Mouse (Mus musculus) gastrocnemius, postnatal 10 days (tissue): ENCODE measurements around the gene Slc7a10. TPM values are rescaled to one million over a fixed set of nuclear protein-coding genes. Genes with fewer than 3 reads are reported as not detected.
A peak's percentile ranks its signal among the peaks of the same experiment; 100 is the strongest.

Source experiments
- DNase-seq: peaks from one replicate; pipeline ENCODE4 v3.0.0; 2021; ENCODE audit warnings: mixed read lengths
- total RNA-seq, 2 experiments: library from RNA; stranded (reverse); gene quantifications; 2 replicates each; pipeline ENCODE4 v1.2.3; 2021

The Slc7a10 gene
- total RNA-seq, 2 experiments from 2014 or later = 2.8 to 4.1 TPM

GRCm38 (mm10) chr7:35172519-35172918, 13.7 kb upstream of the Slc7a10 start:
- DNase-seq = no peak

GRCm38 (mm10) chr7:35175533-35175932, 10.7 kb upstream of the Slc7a10 start:
- DNase-seq = no peak

- DNase-seq = no peak
Measured at GRCm38 (mm10) chr7:35176412-35177381, 9.5 kb upstream of the Slc7a10 start.

- peak; percentile 45 for DNase-seq
Measured at GRCm38 (mm10) chr7:35184833-35185724, 1.1 kb upstream of the Slc7a10 start.

GRCm38 (mm10) chr7:35189699-35190098, 3.5 kb downstream of the Slc7a10 start:
- no peak for DNase-seq

GRCm38 (mm10) chr7:35191276-35191675, 5.1 kb downstream of the Slc7a10 start:
- DNase-seq = no peak

- DNase-seq = no peak
Measured at GRCm38 (mm10) chr7:35197022-35197421, 10.8 kb downstream of the Slc7a10 start.

GRCm38 (mm10) chr7:35198981-35199754, 13.0 kb downstream of the Slc7a10 start:
- no peak for DNase-seq

GRCm38 (mm10) chr7:35199755-35200154, 13.6 kb downstream of the Slc7a10 start:
- no peak for DNase-seq

- no peak for DNase-seq
Measured at GRCm38 (mm10) chr7:35211791-35212190, 25.6 kb downstream of the Slc7a10 start.

- DNase-seq = peak; percentile 36
Measured at GRCm38 (mm10) chr7:35214442-35215222, 28.4 kb downstream of the Slc7a10 start.

GRCm38 (mm10) chr7:35215225-35215624, 29.0 kb downstream of the Slc7a10 start, which contains the start of gene Lrp3:
Gene Lrp3, minus strand, starts transcription at chr7:35215498.
- peak; percentile 78 for DNase-seq

- no peak for DNase-seq
Measured at GRCm38 (mm10) chr7:35215731-35216130, 29.5 kb downstream of the Slc7a10 start.

GRCm38 (mm10) chr7:35220694-35221365, 34.6 kb downstream of the Slc7a10 start:
- no peak for DNase-seq

GRCm38 (mm10) chr7:35230333-35230732, 44.1 kb downstream of the Slc7a10 start:
- DNase-seq = no peak

- no peak for DNase-seq
Measured at GRCm38 (mm10) chr7:35232796-35233455, 46.7 kb downstream of the Slc7a10 start.

GRCm38 (mm10) chr7:35233861-35234260, 47.7 kb downstream of the Slc7a10 start:
- no peak for DNase-seq

- peak; percentile 97 for DNase-seq
Measured at GRCm38 (mm10) chr7:35234361-35235245, 48.4 kb downstream of the Slc7a10 start.

- DNase-seq = peak; percentile 41
Measured at GRCm38 (mm10) chr7:35235308-35235707, 49.1 kb downstream of the Slc7a10 start.
